Mouse (Mus musculus): ENCODE results near the gene Supt5. TPM values are rescaled to one million over a fixed set of nuclear protein-coding genes. Genes with fewer than 3 reads are reported as not detected.

The Supt5 gene
- polyA plus RNA-seq, 1 experiment from 2014 or later = 110 TPM

- ATAC-seq (ENCODE audit: low FRiP score, low read depth) = no peak
- Histone ChIP-seq H3K9ac (peak overlapping the region; percentile 81), H3K4me2 (replicated peaks) (peak overlapping the region; percentile 77), H3K9me3 (no peaks in the 10 kb centered on the region), H3K4me3 (peak overlapping the region; percentile 65), H3K27me3 (replicated peaks) (no peaks in the 10 kb centered on the region), H3K4me1 (peaks cover 11% of the 10 kb centered on the region), H3K27ac (no peak overlapping the region), H3K36me3 (peaks cover 1% of the 10 kb centered on the region; the same call in 1 of the 2 replicates)
- 85% methylated on average over 7 of the region's 7 CpGs for WGBS
These were observed 60.3 kb downstream of the Supt5 start for GRCm38 (mm10) chr7:28278279-28278652.

- H3K27ac ChIP-seq = no peak within 1 kb of the TSS; the same call in 1 of the 2 replicates
- no peaks in the 10 kb centered on the region for H3K9me3 ChIP-seq
- peak within 1 kb of the TSS; percentile 65 for H3K4me3 ChIP-seq
- peak; percentile 77 for ATAC-seq (ENCODE audit: low FRiP score, low read depth)
- H3K9ac ChIP-seq = peak within 1 kb of the TSS; percentile 81
- H3K4me1 ChIP-seq = peaks cover 11% of the 10 kb centered on the region
- no peaks in the 10 kb centered on the region for H3K27me3 ChIP-seq (replicated peaks)
- peak within 1 kb of the TSS; percentile 77 for H3K4me2 ChIP-seq (replicated peaks)
- H3K36me3 ChIP-seq = peaks cover 6% of the 10 kb centered on the region; the same call in 1 of the 2 replicates
- 3% methylated on average over 68 of the region's 68 CpGs for WGBS
These were observed 60.8 kb downstream of the Supt5 start, which contains the start of gene Eid2b for GRCm38 (mm10) chr7:28277615-28278278. Eid2b (plus strand) TSS chr7:28277739.

- peak; percentile 19; the same call in 1 of the 2 replicates for ATAC-seq (ENCODE audit: low FRiP score, low read depth)
- 62% methylated on average over 8 of the region's 8 CpGs for WGBS
These were observed 61.3 kb downstream of the Supt5 start for GRCm38 (mm10) chr7:28277237-28277614.

GRCm38 (mm10) chr7:28271761-28272160 lies 66.8 kb downstream of the Supt5 start:
- no peak for ATAC-seq (ENCODE audit: low FRiP score, low read depth)
- Histone ChIP-seq H3K27me3 (replicated peaks) (no peaks in the 10 kb centered on the region), H3K27ac (no peak overlapping the region), H3K36me3 (peaks cover 28% of the 10 kb centered on the region), H3K4me3 (no peak overlapping the region), H3K4me1 (peaks cover 7% of the 10 kb centered on the region; the same call in 1 of the 2 replicates), H3K9ac (no peak overlapping the region), H3K9me3 (no peaks in the 10 kb centered on the region), H3K4me2 (replicated peaks) (no peak overlapping the region)
- WGBS = 71% methylated on average over 3 of the region's 3 CpGs

More at GRCm38 (mm10) chr7:28277237-28277614, 61.3 kb downstream of the Supt5 start:
- no peak overlapping the region; the same call in 1 of the 2 replicates for H3K4me2 ChIP-seq (replicated peaks)
- peaks cover 11% of the 10 kb centered on the region for H3K4me1 ChIP-seq
- no peaks in the 10 kb centered on the region for H3K9me3 ChIP-seq
- H3K36me3 ChIP-seq = peaks cover 10% of the 10 kb centered on the region; the same call in 1 of the 2 replicates
- no peak overlapping the region for H3K9ac ChIP-seq
- no peak overlapping the region for H3K4me3 ChIP-seq
- H3K27ac ChIP-seq = no peak overlapping the region
- no peaks in the 10 kb centered on the region for H3K27me3 ChIP-seq (replicated peaks)

GRCm38 (mm10) chr7:28269355-28269754 lies 69.2 kb downstream of the Supt5 start:
- no peak overlapping the region for H3K9ac ChIP-seq
- H3K36me3 ChIP-seq = peaks cover 28% of the 10 kb centered on the region
- H3K27me3 ChIP-seq (replicated peaks) = no peaks in the 10 kb centered on the region
- H3K9me3 ChIP-seq = no peaks in the 10 kb centered on the region
- no peak for ATAC-seq (ENCODE audit: low FRiP score, low read depth)
- 94% methylated on average over 12 of the region's 12 CpGs for WGBS
- H3K27ac ChIP-seq = no peak overlapping the region
- no peak overlapping the region for H3K4me3 ChIP-seq
- peak overlapping the region; percentile 79 for H3K4me2 ChIP-seq (replicated peaks)
- peaks cover 7% of the 10 kb centered on the region; the same call in 1 of the 2 replicates for H3K4me1 ChIP-seq

GRCm38 (mm10) chr7:28268576-28268975 lies 70.0 kb downstream of the Supt5 start:
- Histone ChIP-seq H3K27ac (peak overlapping the region; percentile 92; the same call in 1 of the 2 replicates), H3K36me3 (peaks cover 28% of the 10 kb centered on the region), H3K4me2 (replicated peaks) (peak overlapping the region; percentile 79), H3K9me3 (no peaks in the 10 kb centered on the region), H3K9ac (peak overlapping the region; percentile 96), H3K4me1 (peaks cover 7% of the 10 kb centered on the region; the same call in 1 of the 2 replicates), H3K27me3 (replicated peaks) (no peaks in the 10 kb centered on the region), H3K4me3 (peak overlapping the region; percentile 93)
- ATAC-seq (ENCODE audit: low FRiP score, low read depth) = no peak
- WGBS = 28% methylated on average over 16 of the region's 16 CpGs

GRCm38 (mm10) chr7:28268042-28268531 lies 70.5 kb downstream of the Supt5 start:
- Histone ChIP-seq H3K27me3 (replicated peaks) (no peaks in the 10 kb centered on the region), H3K4me1 (peaks cover 7% of the 10 kb centered on the region; the same call in 1 of the 2 replicates), H3K4me3 (peak overlapping the region; percentile 93), H3K27ac (peak overlapping the region; percentile 92), H3K4me2 (replicated peaks) (peak overlapping the region; percentile 79), H3K9me3 (no peaks in the 10 kb centered on the region), H3K36me3 (peaks cover 25% of the 10 kb centered on the region), H3K9ac (peak overlapping the region; percentile 96)
- ATAC-seq (ENCODE audit: low FRiP score, low read depth) = peak; percentile 72
- under 1% methylated on average over 48 of the region's 62 CpGs for WGBS

- H3K9me3 ChIP-seq = no peaks in the 10 kb centered on the region
- H3K4me2 ChIP-seq (replicated peaks) = peak within 1 kb of the TSS; percentile 79
- peaks cover 7% of the 10 kb centered on the region; the same call in 1 of the 2 replicates for H3K4me1 ChIP-seq
- peak within 1 kb of the TSS; percentile 92 for H3K27ac ChIP-seq
- H3K27me3 ChIP-seq (replicated peaks) = no peaks in the 10 kb centered on the region
- peaks cover 19% of the 10 kb centered on the region for H3K36me3 ChIP-seq
- 7% methylated on average over 55 of the region's 57 CpGs for WGBS
- peak within 1 kb of the TSS; percentile 93 for H3K4me3 ChIP-seq
- ATAC-seq (ENCODE audit: low FRiP score, low read depth) = peak; percentile 88
- H3K9ac ChIP-seq = peak within 1 kb of the TSS; percentile 96
These were observed 71.2 kb downstream of the Supt5 start, which contains the start of gene Eid2 for GRCm38 (mm10) chr7:28267129-28268041. Eid2 (plus strand) TSS chr7:28267881.

- Histone ChIP-seq H3K4me3 (no peak overlapping the region), H3K27me3 (replicated peaks) (no peaks in the 10 kb centered on the region), H3K27ac (no peak overlapping the region), H3K9ac (no peak overlapping the region), H3K9me3 (no peaks in the 10 kb centered on the region), H3K4me2 (replicated peaks) (no peak overlapping the region), H3K36me3 (peaks cover 8% of the 10 kb centered on the region), H3K4me1 (peaks cover 7% of the 10 kb centered on the region; the same call in 1 of the 2 replicates)
- no peak for ATAC-seq (ENCODE audit: low FRiP score, low read depth)
- 88% methylated on average over 13 of the region's 13 CpGs for WGBS
These were observed 73.2 kb downstream of the Supt5 start for GRCm38 (mm10) chr7:28265391-28265790.

Data from neural tube, embryonic 12.5 days (tissue).